Mouse (Mus musculus) midbrain, postnatal 0 days (tissue): ENCODE measurements around the gene Ephb1. TPM values are rescaled to one million over a fixed set of nuclear protein-coding genes. Genes with fewer than 3 reads are reported as not detected.
A peak's percentile ranks its signal among the peaks of the same experiment; 100 is the strongest.

Experiments
- ATAC-seq: fragments of 200-750 bp; cut with Nextera tagmentation; 2 replicates; pipeline ENCODE4 v1.8.0; 2017; ENCODE audit warnings: moderate number of reproducible peaks, mild to moderate bottlenecking, moderate TSS enrichment, moderate library complexity; ENCODE audit not compliant: low FRiP score
- DNase-seq: peaks from one replicate; pipeline ENCODE4 v3.0.0-alpha.2; 2015; ENCODE audit warnings: low spot score
- H3K27ac ChIP-seq: fragments of 300-500 bp; sonication (generic); 2 replicates; pipeline ENCODE4 v1.5.1; 2014; ENCODE audit warnings: low read depth, mild to moderate bottlenecking, low read length, mixed read lengths
- H3K27me3 ChIP-seq: fragments of 300-500 bp; sonication (generic); 2 replicates; pipeline ENCODE4 v1.6.1; 2014; ENCODE audit warnings: low read length, control low read depth, mixed read lengths; ENCODE audit not compliant: insufficient read depth
- H3K36me3 ChIP-seq: fragments of 300-500 bp; sonication (generic); 2 replicates; pipeline ENCODE4 v1.6.1; 2014; ENCODE audit warnings: low read length, control low read depth, mixed read lengths; ENCODE audit not compliant: insufficient read depth
- H3K4me1 ChIP-seq: fragments of 300-500 bp; sonication (generic); 2 replicates; pipeline ENCODE4 v1.6.1; 2014; ENCODE audit warnings: mild to moderate bottlenecking, control low read depth, antibody characterized with exemption, low read length, mixed read lengths; ENCODE audit not compliant: insufficient read depth
- H3K4me2 ChIP-seq: fragments of 300-500 bp; sonication (generic); 2 replicates; pipeline ENCODE4 v1.6.1; 2014; ENCODE audit warnings: low read depth, mild to moderate bottlenecking, low read length, mixed read lengths; ENCODE audit not compliant: poor library complexity, severe bottlenecking
- H3K4me3 ChIP-seq: fragments of 300-500 bp; sonication (generic); 2 replicates; pipeline ENCODE4 v1.5.1; 2014; ENCODE audit warnings: low read depth, mild to moderate bottlenecking, low read length, moderate library complexity
- H3K9ac ChIP-seq: fragments of 300-500 bp; sonication (generic); replicated peaks from 2 replicates; pipeline ENCODE4 v1.6.1; 2014; ENCODE audit warnings: mild to moderate bottlenecking, low read length, moderate library complexity, mixed read lengths; ENCODE audit not compliant: poor library complexity, severe bottlenecking
- H3K9me3 ChIP-seq: fragments of 300-500 bp; sonication (generic); 2 replicates; pipeline ENCODE4 v1.6.1; 2016; ENCODE audit warnings: low read length, control low read depth
- CTCF ChIP-seq: IDR thresholded peaks from 2 replicates; pipeline ENCODE4 v1.5.1; 2016; ENCODE audit warnings: antibody characterized with exemption, mild to moderate bottlenecking
- WGBS: fragments of 180-500 bp; shearing (Covaris S2); extraction: QIAGEN DNeasy Blood & Tissue Kit; methylation state at CpG from one replicate; pipeline ENCODE4 v1.1.7; 2014; 5-methylcytosine and 5-hydroxymethylcytosine counted together
- polyA plus RNA-seq: library from polyadenylated mRNA; unstranded; fragments of >200 nt; fragmentation: Nextera tagmentation; extraction: Ambion mirVana; gene quantifications from 2 replicates; pipeline ENCODE4 v1.2.1, GENCODE M21; 2015
- total RNA-seq: library from RNA; depleted of rRNA; stranded (reverse); fragments of >200 nt; gene quantifications from 2 replicates; pipeline ENCODE4 v1.2.3, GENCODE M21; 2014

The Ephb1 gene
- total and polyA plus RNA-seq, 2 experiments from 2014 or later, result 69.4 to 85.9 TPM

DNA sequence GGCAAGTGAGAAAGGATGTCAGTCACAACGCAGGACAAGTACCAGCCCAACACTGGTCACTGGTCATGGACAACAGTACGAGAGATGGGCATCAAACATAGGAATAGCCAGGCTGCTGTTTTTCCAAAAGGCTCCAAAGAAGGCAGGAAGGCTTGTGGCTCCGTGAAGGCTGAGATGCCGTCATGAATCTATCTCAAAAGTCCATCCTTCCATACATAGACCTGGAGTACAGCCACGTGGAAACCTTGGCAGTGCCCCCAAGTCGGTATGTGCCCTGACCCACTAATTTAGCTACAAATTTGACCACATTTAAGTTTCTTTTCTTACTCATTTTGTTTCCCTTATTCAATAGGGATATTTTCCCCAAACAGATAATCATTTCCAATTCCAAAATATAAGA lies 329.4 kb downstream of the Ephb1 start:
- no peaks in the 10 kb centered on the region for H3K36me3 ChIP-seq
- H3K27me3 ChIP-seq, result no peaks in the 10 kb centered on the region
- 89% methylated on average over 6 of the region's 6 CpGs for WGBS
- no peaks in the 10 kb centered on the region for H3K4me1 ChIP-seq
- TF ChIP-seq CTCF, result no peak
- H3K4me2 ChIP-seq, result no peak overlapping the region
- ATAC-seq (no peak), DNase-seq (no peak)
- no peaks in the 10 kb centered on the region for H3K9me3 ChIP-seq
- H3K9ac ChIP-seq, result no peak overlapping the region
- H3K4me3 ChIP-seq, result no peak overlapping the region
- no peak overlapping the region for H3K27ac ChIP-seq

DNA sequence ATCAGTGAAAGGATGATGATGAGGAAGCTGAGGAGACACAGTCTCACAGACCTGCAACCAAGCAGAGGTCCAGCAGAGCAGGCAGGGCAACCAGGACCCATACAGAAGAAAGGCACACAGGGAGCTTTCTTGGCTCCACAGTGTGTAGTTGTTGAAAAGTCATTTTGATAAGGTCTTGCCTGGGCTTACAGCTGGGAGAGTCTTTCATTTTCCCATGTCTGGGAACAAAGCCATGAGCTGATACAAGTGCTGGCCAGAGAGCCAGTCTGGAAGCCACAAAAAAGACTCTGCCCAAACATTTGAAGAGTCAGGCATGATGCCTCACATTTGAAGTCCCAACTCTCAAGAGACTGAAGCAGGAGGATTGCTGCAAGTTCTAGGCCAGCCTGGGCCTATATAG lies 339.0 kb downstream of the Ephb1 start:
- no peaks in the 10 kb centered on the region for H3K36me3 ChIP-seq
- no peak for TF ChIP-seq CTCF

DNA sequence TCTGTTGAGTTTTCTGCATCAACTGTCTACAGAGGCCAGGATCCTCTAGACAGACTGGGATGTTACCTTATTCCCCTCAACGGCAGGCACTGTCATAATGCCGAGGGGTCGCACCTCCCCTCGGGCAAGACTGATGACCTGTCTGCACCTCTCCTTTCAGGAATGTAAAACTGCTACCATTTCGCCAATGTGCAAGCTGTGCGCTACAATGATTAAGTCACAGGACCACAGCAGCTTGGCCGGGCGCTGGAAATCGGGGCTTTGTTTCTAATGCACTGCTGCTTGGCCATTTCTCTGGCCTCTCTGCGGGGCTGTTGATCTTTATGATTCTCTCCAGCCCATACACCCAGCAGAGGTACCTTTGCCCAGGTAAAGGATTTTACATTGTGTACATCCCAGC lies 346.8 kb downstream of the Ephb1 start:
- H3K4me3 ChIP-seq, result no peak overlapping the region
- WGBS, result 87% methylated on average over 10 of the region's 10 CpGs

More for the DNA sequence above, 339.0 kb downstream of the Ephb1 start:
- Histone ChIP-seq H3K4me3 (no peak overlapping the region), H3K9ac (no peak overlapping the region), H3K4me2 (no peak overlapping the region), H3K27ac (no peak overlapping the region), H3K27me3 (no peaks in the 10 kb centered on the region), H3K4me1 (no peaks in the 10 kb centered on the region), H3K9me3 (no peaks in the 10 kb centered on the region)
- DNase-seq (no peak), ATAC-seq (no peak)

DNA sequence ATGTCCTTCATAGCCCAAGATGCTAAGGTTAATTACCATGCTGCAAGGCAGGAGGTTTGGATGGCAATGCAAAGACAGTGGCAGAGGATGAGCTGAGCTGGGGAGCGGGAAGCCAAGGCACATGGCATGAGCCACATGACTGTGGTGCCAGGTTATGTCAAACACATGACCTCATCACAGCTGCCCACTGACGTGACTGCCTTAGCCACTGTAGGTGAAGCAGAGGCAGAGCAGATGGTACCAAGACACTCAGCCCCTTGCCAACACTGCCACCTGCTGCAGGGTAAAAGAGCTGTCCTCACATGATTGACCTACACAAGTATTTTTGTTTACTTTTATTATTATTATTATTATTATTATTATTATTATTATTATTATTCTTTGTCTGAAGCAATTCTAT lies 348.0 kb downstream of the Ephb1 start:
- WGBS, result 66% methylated on average over 2 of the region's 2 CpGs
- Histone ChIP-seq H3K27me3 (no peaks in the 10 kb centered on the region), H3K4me1 (no peaks in the 10 kb centered on the region), H3K36me3 (no peaks in the 10 kb centered on the region), H3K9me3 (no peaks in the 10 kb centered on the region), H3K4me2 (no peak overlapping the region), H3K9ac (no peak overlapping the region), H3K27ac (no peak overlapping the region), H3K4me3 (no peak overlapping the region)
- TF ChIP-seq CTCF, result peak; percentile 46
- DNase-seq, result peak; percentile 65
- ATAC-seq, result peak; percentile 34; the same call in 1 of the 2 replicates

More for the DNA sequence above, 346.8 kb downstream of the Ephb1 start:
- no peaks in the 10 kb centered on the region for H3K4me1 ChIP-seq
- no peak overlapping the region for H3K4me2 ChIP-seq
- no peak for ATAC-seq
- no peaks in the 10 kb centered on the region for H3K36me3 ChIP-seq
- no peak overlapping the region for H3K27ac ChIP-seq
- H3K9ac ChIP-seq, result no peak overlapping the region
- DNase-seq, result no peak
- TF ChIP-seq CTCF, result no peak
- no peaks in the 10 kb centered on the region for H3K9me3 ChIP-seq
- no peaks in the 10 kb centered on the region for H3K27me3 ChIP-seq

DNA sequence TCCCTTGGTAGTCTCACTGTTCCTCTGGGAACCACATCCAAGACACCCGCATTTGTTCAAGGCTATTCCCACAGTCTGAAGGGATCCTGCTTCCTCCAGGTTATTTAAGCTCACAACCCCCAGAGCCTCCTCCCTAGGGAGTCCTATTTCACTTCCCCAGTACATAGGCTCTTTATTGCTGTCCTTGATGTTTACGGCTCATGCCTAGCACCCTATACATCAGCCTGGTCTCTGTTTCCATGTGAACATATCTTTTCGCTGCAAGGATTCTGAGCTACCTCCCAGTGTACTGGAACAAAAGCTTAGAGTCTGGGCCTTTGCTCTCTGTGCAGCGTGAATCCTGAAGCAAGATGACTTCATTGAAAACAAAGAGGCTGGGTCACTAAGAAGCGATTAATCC lies 351.6 kb downstream of the Ephb1 start:
- H3K27ac ChIP-seq, result no peak overlapping the region
- TF ChIP-seq CTCF, result no peak
- no peak overlapping the region for H3K9ac ChIP-seq
- H3K4me3 ChIP-seq, result no peak overlapping the region
- ATAC-seq (no peak), DNase-seq (no peak)
- no peaks in the 10 kb centered on the region for H3K36me3 ChIP-seq
- no peaks in the 10 kb centered on the region for H3K9me3 ChIP-seq
- WGBS, result 35% methylated on average over 5 of the region's 5 CpGs
- no peaks in the 10 kb centered on the region for H3K4me1 ChIP-seq
- H3K4me2 ChIP-seq, result no peak overlapping the region
- H3K27me3 ChIP-seq, result no peaks in the 10 kb centered on the region

DNA sequence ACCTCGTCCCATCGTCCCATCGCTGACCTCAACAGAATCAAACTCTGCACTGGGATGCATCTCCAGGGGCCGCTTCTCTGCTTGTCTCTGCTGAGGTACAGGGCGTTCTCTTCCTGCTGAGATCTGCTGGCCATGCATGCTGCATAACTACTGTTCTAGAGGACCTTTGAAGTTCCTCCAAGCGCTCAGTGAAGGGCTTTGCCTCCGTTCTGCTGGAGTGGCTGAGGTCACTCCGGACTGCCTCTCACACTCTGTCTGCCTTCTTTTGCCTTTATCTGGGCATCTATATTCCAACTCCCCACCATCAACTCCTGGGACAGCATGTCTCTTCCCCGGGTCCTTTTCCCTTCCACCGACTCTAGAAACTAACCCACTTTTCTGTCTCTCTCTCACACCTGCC lies 352.3 kb downstream of the Ephb1 start:
- no peak for ATAC-seq
- Histone ChIP-seq H3K27me3 (no peaks in the 10 kb centered on the region), H3K4me2 (no peak overlapping the region), H3K27ac (no peak overlapping the region), H3K4me3 (no peak overlapping the region), H3K9me3 (no peaks in the 10 kb centered on the region), H3K36me3 (no peaks in the 10 kb centered on the region), H3K4me1 (no peaks in the 10 kb centered on the region), H3K9ac (no peak overlapping the region)
- no peak for TF ChIP-seq CTCF
- 87% methylated on average over 10 of the region's 10 CpGs for WGBS
- DNase-seq, result no peak
